Mouse (Mus musculus) hematopoietic stem cell, adult 5-6 weeks (primary cell): ENCODE measurements at regions not wholly inside any gene's neighbourhood (a gene's known extent, or its start where the extent isn't known, plus 50 kb on each side); places are given as distances from the start of the nearest gene placed in this dataset.
A peak's percentile ranks its signal among the peaks of the same experiment; 100 is the strongest.
"Not testable (repeated sequence)": the region's sequence is repeated elsewhere in the genome, so short reads cannot be mapped to it uniquely, and the experiment has no call there.

Experiments
- ATAC-seq, 2 experiments: fragments of 125-278 bp in 1 of 2; replicated peaks in 1 of 2; 2 replicates each; pipeline ENCODE4 v1.8.0; 2016 to 2017; ENCODE audit warnings: inconsistent platforms in 2 of 2, mild to moderate bottlenecking in 2 of 2, moderate number of reproducible peaks in 2 of 2, low read depth in 1 of 2, moderate TSS enrichment in 1 of 2; ENCODE audit not compliant: low FRiP score in 2 of 2, poor library complexity in 2 of 2, severe bottlenecking in 2 of 2, insufficient read depth in 1 of 2, low TSS enrichment in 1 of 2

DNA sequence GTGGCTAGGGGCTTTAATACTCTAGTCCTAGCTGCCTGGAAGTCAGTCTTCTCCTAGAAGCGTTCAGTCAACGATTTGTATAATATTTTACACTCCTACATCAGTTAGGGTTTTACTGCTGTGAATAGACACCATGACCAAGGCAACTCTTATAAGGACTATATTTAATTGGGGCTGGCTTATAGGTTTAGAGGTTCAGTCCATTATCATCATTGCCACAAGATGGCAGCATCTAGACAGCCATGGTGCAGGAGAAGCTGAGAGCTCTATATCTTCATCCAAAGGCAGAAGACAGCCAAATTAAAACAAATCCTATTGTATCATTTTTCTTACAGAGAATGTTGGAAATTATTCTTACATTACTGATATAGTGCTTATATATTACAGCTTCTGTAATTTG lies 167.0 kb upstream of the Ndn start:
- no peak for ATAC-seq

- ATAC-seq = no peak
These were observed 137.8 kb upstream of the Ndn start for GRCm38 (mm10) chr7:62208529-62208928.

DNA sequence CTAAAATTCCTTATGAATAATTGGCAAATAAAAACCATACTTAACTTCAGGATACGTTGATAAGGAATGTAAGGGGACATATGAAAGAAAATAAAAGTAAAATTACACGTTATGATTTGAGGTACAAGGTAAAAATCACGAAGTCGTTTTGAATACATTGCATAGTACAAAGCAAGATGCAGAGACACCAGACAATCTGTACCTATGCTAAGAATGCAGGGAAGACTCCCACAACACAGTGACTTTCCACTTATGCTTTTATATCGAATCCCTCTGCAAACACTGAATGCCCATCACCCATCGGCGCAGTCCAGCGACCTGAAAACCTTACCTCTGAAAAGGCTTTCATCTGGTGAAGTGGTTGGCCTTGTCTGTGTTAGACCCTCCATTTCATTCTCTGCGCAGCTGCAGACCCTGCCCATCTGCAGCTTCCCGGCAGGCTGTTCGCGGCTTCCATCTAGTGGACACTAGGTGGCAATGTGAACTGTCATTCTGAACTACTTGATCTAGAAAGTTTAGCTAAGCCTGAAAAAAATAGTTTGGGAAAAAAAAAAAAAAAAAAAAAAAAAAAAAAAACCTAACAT lies 137.2 kb upstream of the Ndn start:
- ATAC-seq = 0 out of 4 replicates have a peak, but pooled peaks of 1 of the 2 experiments have one; percentile 25

- ATAC-seq = no peak
These were observed 121.2 kb upstream of the Ndn start for GRCm38 (mm10) chr7:62225184-62225583.

GRCm38 (mm10) chr7:62227727-62228126 lies 118.6 kb upstream of the Ndn start:
- ATAC-seq = no peak

GRCm38 (mm10) chr7:62230713-62231112 lies 115.7 kb upstream of the Ndn start:
- no peak for ATAC-seq

- peak; percentile 44 to 56; a peak in 2 of 4 replicates for ATAC-seq
These were observed 115.2 kb upstream of the Ndn start for GRCm38 (mm10) chr7:62231120-62231574.

- no peak for ATAC-seq
These were observed 114.3 kb upstream of the Ndn start for GRCm38 (mm10) chr7:62232076-62232475.

DNA sequence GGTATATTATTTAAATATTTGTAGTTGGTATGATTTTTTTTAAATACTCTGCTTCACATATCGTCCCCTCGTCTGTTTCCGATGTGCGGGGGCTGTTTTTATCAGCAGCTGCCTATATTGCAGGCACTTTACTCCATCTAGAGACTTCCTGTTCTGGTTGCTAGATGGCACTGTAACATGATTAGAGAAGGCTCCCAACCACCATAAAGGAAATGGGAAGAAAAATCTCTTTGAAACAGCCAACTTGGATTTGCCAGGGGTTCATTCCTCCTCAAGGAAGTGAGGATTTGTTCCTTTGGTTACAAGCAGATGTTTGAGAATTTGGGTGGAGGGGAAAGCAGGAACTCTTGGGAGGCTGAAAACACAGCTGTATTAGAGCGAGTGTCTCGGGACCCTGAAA lies 112.3 kb upstream of the Ndn start:
- peak in 1 of 2 experiments; percentile 20; a peak in 1 of 4 replicates for ATAC-seq

DNA sequence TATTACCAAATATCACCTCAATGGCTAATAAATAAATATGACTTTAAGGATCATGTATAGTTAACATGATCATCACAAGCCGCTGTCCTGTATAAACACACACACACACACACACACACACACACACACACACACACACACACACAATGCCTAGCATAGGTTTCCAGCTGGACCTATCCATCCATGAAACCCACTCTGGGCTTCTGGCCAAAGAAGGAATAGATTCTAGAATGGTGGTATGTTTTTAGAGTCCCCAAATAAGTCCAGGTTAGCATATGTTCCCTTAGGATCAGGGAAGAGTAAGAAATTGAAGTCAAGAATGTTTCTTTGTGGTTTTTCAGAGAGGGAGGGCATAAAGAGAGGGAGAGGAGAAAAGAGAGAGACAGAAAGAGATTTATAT lies 110.6 kb upstream of the Ndn start:
- ATAC-seq = no peak

DNA sequence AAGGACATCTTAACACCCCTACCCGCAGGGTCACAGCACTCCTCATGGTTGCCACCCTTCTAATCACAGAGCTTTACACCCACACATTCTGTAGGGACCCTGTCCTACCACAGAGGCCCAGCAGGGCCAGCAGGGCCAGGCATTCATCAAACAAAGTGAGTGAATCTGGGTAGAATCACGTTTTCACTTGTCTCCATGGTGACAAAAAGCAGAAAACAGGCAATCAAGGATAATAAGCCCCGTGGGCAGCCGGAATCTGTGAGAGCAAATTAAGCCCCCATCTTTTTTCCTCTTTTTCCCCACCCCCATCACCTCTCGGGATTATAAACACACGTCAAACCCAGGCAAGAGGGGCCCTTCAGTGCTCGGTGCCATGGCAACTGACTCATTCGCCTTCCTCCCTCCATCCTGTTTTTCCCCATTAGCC lies 84.7 kb upstream of the Ndn start:
- ATAC-seq = no peak

DNA sequence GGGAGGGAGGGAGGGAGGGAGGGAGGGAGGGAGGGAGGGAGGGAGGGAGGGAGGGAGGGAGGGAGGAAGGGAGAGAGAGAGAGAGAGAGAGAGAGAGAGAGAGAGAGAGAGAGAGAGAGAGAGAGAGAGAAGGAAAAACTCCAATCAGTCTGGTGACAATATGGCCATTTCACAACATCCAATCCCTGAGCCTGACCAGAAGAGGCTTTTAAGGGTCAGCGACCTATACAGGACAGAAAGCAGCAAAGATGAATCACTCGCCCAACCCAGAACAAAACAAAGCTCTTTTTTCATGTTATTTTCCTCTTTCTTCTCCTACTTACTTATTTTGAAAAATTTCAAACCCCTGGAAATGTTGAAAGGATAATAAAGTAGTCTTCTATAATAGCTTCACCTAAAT lies 84.2 kb upstream of the Ndn start:
- not testable (repeated sequence) for ATAC-seq

DNA sequence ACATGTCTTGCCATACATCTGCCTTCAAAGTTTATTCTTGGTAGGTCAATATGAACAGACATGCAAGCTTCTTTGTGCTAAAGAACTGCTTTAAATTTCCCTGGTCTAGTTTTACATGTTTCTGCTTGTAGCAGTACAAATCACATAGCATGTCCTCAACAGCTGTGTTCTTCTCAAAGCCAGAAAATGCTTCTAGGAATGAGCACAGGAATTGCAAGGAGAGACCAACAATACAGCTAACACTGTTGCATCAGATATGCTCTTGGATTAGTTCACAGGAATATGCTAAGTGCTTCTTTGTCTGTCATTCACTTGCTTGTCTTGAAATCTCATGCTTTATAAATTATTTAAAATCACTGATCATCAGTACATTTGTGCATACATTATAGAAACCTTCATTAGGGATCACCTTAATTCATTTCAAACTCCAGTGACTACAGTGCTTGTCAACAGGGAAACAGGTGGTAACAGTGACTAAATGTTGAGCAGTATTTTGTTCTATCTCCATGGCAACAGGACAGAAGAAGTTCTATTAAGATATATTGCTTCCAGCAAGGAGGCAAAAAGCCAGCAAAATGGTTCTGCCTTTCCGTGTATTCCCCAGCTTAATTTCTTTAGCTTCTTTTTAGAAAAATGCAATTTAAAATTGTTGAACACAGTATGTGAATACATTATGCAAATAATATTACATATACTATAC lies 77.1 kb upstream of the Ndn start:
- no peak for ATAC-seq

DNA sequence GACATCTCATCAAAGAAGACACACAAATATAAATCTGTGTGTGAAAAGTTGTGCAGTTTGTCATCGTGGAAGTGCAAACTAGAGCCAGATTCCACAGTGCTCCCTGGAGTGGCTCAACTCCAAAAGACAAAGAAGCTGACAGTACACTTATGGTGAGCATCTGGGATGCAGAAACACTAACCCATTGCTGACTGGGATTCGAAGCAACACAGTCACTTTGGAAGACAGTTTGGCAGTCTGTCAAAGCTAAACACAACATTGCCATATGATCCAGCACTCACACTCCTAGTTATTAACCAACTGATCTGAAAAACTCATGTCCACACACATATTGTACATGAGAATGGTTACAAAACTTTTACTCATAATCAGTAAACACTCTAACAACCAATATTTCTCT lies 70.2 kb upstream of the Ndn start:
- ATAC-seq = no peak

DNA sequence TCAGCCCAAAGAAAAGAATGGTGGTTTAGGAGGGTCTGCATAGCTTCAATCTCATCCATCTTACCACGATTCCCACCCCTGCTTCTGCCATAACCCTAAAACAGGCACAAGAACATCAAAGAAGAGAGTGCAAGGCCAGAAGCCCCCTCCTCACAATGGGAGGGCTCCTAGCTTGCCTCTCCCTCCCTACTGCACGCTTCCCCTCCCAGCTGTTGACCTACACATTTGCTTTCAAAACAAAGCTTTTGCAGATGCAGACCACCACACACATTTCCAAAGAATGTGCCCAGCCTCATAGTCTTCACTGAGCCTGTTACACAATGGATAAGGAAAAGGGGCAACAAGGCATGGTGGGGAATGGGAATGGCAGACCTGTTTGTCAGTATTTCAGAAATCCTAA lies 67.9 kb upstream of the Ndn start:
- no peak for ATAC-seq

GRCm38 (mm10) chr7:62279022-62279421 lies 67.3 kb upstream of the Ndn start:
- no peak for ATAC-seq
